Mouse (Mus musculus) intestine, embryonic 14.5 days (tissue): ENCODE data around the gene Olfr165. TPM values are rescaled to one million over a fixed set of nuclear protein-coding genes. Genes with fewer than 3 reads are reported as not detected.
"Not testable (repeated sequence)": the region's sequence is repeated elsewhere in the genome, so short reads cannot be mapped to it uniquely, and the experiment has no call there.

Source experiments
- ATAC-seq: fragments of 200-750 bp; cut with Nextera tagmentation; replicated peaks from 2 replicates; pipeline ENCODE4 v1.8.0; 2017; ENCODE audit warnings: low read depth, moderate number of reproducible peaks, moderate TSS enrichment, moderate library complexity; ENCODE audit not compliant: low FRiP score, low TSS enrichment
- DNase-seq: peaks from one replicate; pipeline ENCODE4 v3.0.0-alpha.2; 2018; ENCODE audit warnings: low spot score
- H3K27ac ChIP-seq: fragments of 300-500 bp; sonication (generic); 2 replicates; pipeline ENCODE4 v1.5.1; 2014; ENCODE audit warnings: low read depth, mild to moderate bottlenecking, control low read depth
- H3K27me3 ChIP-seq: fragments of 300-500 bp; sonication (generic); replicated peaks from 2 replicates; pipeline ENCODE4 v1.6.1; 2014; ENCODE audit warnings: low read length, control low read depth; ENCODE audit not compliant: control insufficient read depth, insufficient read depth
- H3K36me3 ChIP-seq: fragments of 300-500 bp; sonication (generic); 2 replicates; pipeline ENCODE4 v1.6.1; 2014; ENCODE audit warnings: low read length, control low read depth; ENCODE audit not compliant: control insufficient read depth, insufficient read depth
- H3K4me1 ChIP-seq: fragments of 300-500 bp; sonication (generic); replicated peaks from 2 replicates; pipeline ENCODE4 v1.6.1; 2014; ENCODE audit warnings: low read length, control low read depth, mixed read lengths; ENCODE audit not compliant: control insufficient read depth, insufficient read depth
- H3K4me2 ChIP-seq: fragments of 300-500 bp; sonication (generic); 2 replicates; pipeline ENCODE4 v1.6.1; 2014; ENCODE audit warnings: low read length
- H3K4me3 ChIP-seq: fragments of 300-500 bp; sonication (generic); 2 replicates; pipeline ENCODE4 v1.5.1; 2014; ENCODE audit warnings: low read depth, low read length, control low read depth, mixed read lengths
- H3K9ac ChIP-seq: fragments of 300-500 bp; sonication (generic); 2 replicates; pipeline ENCODE4 v1.6.1; 2014; ENCODE audit warnings: mild to moderate bottlenecking, low read length
- H3K9me3 ChIP-seq: fragments of 300-500 bp; sonication (generic); 2 replicates; pipeline ENCODE4 v1.6.1; 2016; ENCODE audit warnings: low read length, control low read depth; ENCODE audit not compliant: control insufficient read depth
- WGBS: fragments of 180-500 bp; shearing (Covaris S2); extraction: QIAGEN DNeasy Blood & Tissue Kit; methylation state at CpG from one replicate; pipeline ENCODE4 v1.1.7; 2014; 5-methylcytosine and 5-hydroxymethylcytosine counted together
- polyA plus RNA-seq: library from polyadenylated mRNA; unstranded; fragments of >200 nt; fragmentation: Nextera tagmentation; extraction: Ambion mirVana; gene quantifications from 2 replicates; pipeline ENCODE4 v1.2.1, GENCODE M21; 2014

The Olfr165 gene
- polyA plus RNA-seq = not detected in 2 replicates

DNA sequence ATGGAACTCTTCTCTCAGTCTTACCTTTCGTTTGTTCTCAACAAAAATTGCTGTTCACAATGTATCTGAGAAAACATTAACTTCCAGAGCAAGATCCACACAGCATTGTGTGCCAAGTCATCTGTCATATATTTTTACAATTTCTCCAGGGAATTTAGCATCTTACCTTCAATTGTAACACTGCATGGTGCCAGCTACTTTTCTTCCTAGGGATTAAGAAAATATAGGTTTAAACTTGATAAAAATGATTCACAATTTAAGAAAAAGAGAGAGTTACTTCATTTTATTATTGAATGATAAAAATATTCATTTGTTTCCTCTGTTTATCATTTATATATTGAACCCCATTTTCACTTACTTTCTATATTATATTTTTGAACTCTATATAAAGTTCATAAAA, at the start of gene Olfr165:
Gene Olfr165, minus strand, starts transcription at position 101 of the 400 bp plus-strand sequence.
- H3K4me3 ChIP-seq = no peak within 1 kb of the TSS
- H3K27ac ChIP-seq = no peak within 1 kb of the TSS
- 49% methylated on average over 1 of the region's 1 CpGs for WGBS
- H3K4me1 ChIP-seq = no peaks in the 10 kb centered on the region
- no peak for DNase-seq
- no peak within 1 kb of the TSS for H3K4me2 ChIP-seq
- no peaks in the 10 kb centered on the region for H3K27me3 ChIP-seq
- no peak for ATAC-seq
- H3K9ac ChIP-seq = no peak within 1 kb of the TSS
- H3K36me3 ChIP-seq = no peaks in the 10 kb centered on the region
- H3K9me3 ChIP-seq = no peaks in the 10 kb centered on the region

GRCm38 (mm10) chr16:19464365-19464764, 41.4 kb upstream of the Olfr165 start:
- no peaks in the 10 kb centered on the region for H3K9me3 ChIP-seq
- DNase-seq = no peak
- WGBS = 88% methylated on average over 1 of the region's 1 CpGs
- H3K4me2 ChIP-seq = no peak overlapping the region
- no peak overlapping the region for H3K9ac ChIP-seq
- no peak for ATAC-seq
- H3K27ac ChIP-seq = no peak overlapping the region
- H3K4me1 ChIP-seq = no peaks in the 10 kb centered on the region
- no peaks in the 10 kb centered on the region for H3K36me3 ChIP-seq
- no peaks in the 10 kb centered on the region for H3K27me3 ChIP-seq
- H3K4me3 ChIP-seq = no peak overlapping the region

- H3K4me2 ChIP-seq, H3K9ac ChIP-seq, H3K4me1 ChIP-seq, DNase-seq, H3K4me3 ChIP-seq, H3K9me3 ChIP-seq, H3K36me3 ChIP-seq, H3K27ac ChIP-seq, ATAC-seq, H3K27me3 ChIP-seq: not testable (repeated sequence)
- WGBS = 80% methylated on average over 4 of the region's 4 CpGs
Measured at GRCm38 (mm10) chr16:19458741-19459140, 35.8 kb upstream of the Olfr165 start.

GRCm38 (mm10) chr16:19387984-19388383, 35.0 kb downstream of the Olfr165 start:
- DNase-seq = no peak
- Histone ChIP-seq H3K27ac (no peak overlapping the region), H3K36me3 (no peaks in the 10 kb centered on the region), H3K27me3 (no peaks in the 10 kb centered on the region), H3K4me2 (no peak overlapping the region), H3K9ac (no peak overlapping the region), H3K4me3 (no peak overlapping the region), H3K4me1 (no peaks in the 10 kb centered on the region), H3K9me3 (no peaks in the 10 kb centered on the region)
- WGBS = 58% methylated on average over 3 of the region's 3 CpGs
- no peak for ATAC-seq

Other genes with a start within 250 kb of the Olfr165 start
- gene Olfr164, start 109.1 kb downstream of the Olfr165 start, polyA plus RNA-seq = not detected in 2 replicates
- gene Olfr166, start 60.6 kb upstream of the Olfr165 start, polyA plus RNA-seq = not detected in 2 replicates
- not detected in 2 replicates for gene Olfr167, start 99.1 kb upstream of the Olfr165 start, polyA plus RNA-seq
- gene Olfr168, start 112.4 kb upstream of the Olfr165 start, polyA plus RNA-seq = not detected in 2 replicates
- not detected in 2 replicates for gene Olfr169, start 148.7 kb upstream of the Olfr165 start, polyA plus RNA-seq
- gene Olfr170, start 188.7 kb upstream of the Olfr165 start, polyA plus RNA-seq = not detected in 2 replicates
- gene Olfr171, start 206.8 kb upstream of the Olfr165 start, polyA plus RNA-seq = not detected in 2 replicates